ENCODE assay signal across 8 mouse cellular contexts in the genomic region with DNA sequence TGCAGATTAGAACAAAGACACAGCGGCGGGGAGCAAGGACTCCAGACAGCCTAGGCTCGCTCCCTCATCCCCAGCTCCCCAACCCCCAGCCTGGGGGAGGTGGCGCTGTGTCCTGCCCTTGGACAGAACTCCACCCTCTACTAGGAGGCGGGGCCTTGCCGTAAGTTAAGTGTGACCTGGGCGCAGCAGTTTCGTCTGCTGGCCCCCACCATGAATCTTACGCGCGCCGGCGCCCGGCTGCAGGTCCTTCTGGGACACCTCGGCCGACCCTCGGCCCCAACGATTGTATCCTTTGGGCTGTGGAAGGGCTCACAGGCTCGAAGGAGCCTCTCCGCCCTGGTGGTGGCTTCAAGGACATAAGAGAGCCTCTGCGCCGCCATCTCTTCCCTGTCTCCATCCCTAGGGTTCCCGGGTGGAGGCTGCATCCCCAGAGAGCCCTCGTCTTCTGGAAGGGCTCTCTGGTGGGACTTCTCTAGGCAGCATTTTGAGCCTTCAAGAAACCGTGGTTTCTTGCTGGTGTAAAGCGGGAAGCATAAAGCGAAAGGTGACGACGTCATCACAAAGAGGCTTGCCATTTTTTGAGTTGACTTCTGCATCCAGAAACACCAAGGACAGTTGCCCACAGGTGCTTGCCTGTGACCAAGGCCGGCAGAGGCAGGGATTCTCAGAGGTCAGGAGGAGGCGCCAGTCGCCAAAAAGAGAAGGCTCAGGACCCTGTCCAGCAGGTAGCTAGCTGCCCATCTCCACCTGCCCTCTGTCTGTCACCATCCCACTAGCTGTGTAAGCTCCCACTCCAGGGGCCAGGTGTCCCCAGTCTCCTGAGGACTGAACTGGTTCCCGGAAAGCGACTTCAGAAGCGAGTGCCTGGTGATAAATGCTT. TPM values are rescaled to one million over a fixed set of nuclear protein-coding genes. Genes with fewer than 3 reads are reported as not detected.
DNase-seq lines count a peak whose midpoint lies in the region; ATAC-seq and TF ChIP-seq lines count a peak whose summit lies in the region.

Phyh (plus strand) TSS at position 160 of the 880 bp plus-strand sequence.

- 9% methylated on average over 35 of the region's 35 CpGs for WGBS in cerebellum, adult 2 months
- WGBS in forebrain, postnatal 0 days = 8% methylated on average over 33 of the region's 35 CpGs
- WGBS in neural tube, embryonic 14.5 days = 7% methylated on average over 35 of the region's 35 CpGs

- peak within 1 kb of the TSS; percentile 77 to 87 for H3K4me3 ChIP-seq in ES-E14 (ENCODE audit: insufficient read depth in 1 of 2, low read depth in 1 of 2, low read length in 2 of 2, poor library complexity in 1 of 2, severe bottlenecking in 1 of 2)
- H3K4me3 ChIP-seq in cerebellum, adult 2 months (replicated peaks; ENCODE audit: insufficient read depth, low read depth, low read length) = peak within 1 kb of the TSS; percentile 86
- peak within 1 kb of the TSS; percentile 50 for H3K4me3 ChIP-seq in forebrain, postnatal 0 days (ENCODE audit: low read depth, low read length)
- H3K4me3 ChIP-seq in neural tube, embryonic 14.5 days (ENCODE audit: low read depth, low read length) = peak within 1 kb of the TSS; percentile 57
- H3K4me3 ChIP-seq in testis, adult 2 months (ENCODE audit: control insufficient read depth, low read depth, low read length) = peak within 1 kb of the TSS; percentile 76

- intact Hi-C loops in heart, postnatal 36 days (cut with DNase I) = no loop called here

- peak; percentile 94 for ATAC-seq in forebrain, postnatal 0 days
- peak; percentile 95 for ATAC-seq in neural tube, embryonic 14.5 days (ENCODE audit: low read depth)

- H3K9ac ChIP-seq in ES-E14 (ENCODE audit: insufficient read depth, low read depth, low read length, poor library complexity, severe bottlenecking) = peak within 1 kb of the TSS; percentile 79
- peak within 1 kb of the TSS; percentile 83 for H3K9ac ChIP-seq in forebrain, postnatal 0 days
- H3K9ac ChIP-seq in neural tube, embryonic 14.5 days (replicated peaks; ENCODE audit: low read depth, low read length) = peak within 1 kb of the TSS; percentile 77

- peak; percentile 86 for DNase-seq in ES-E14 (ENCODE audit: low read depth, low spot score)
- DNase-seq in cerebellum, adult 2 months = peak; percentile 88 to 90
- peak; percentile 72 for DNase-seq in forebrain, postnatal 0 days
- DNase-seq in heart, postnatal 36 days = peak; percentile 86 to 88
- DNase-seq in layer of hippocampus, adult 18-20 months (ENCODE audit: low spot score in 2 of 2) = peak; percentile 76 to 83
- DNase-seq in lung, adult 18-20 months = peak; percentile 91 to 95

- in situ Hi-C loops in ES-E14 (cut with MboI; ENCODE audit: low sequenced_read_pairs in 2 of 2, unreplicated experiment in 2 of 2) = no loop called here

- peak; percentile 71 for TF ChIP-seq POLR2A in cerebellum, adult 2 months (IDR thresholded peaks at IDR 0.05; ENCODE audit: borderline replicate concordance, insufficient read depth, low read length)
- TF ChIP-seq POLR2A in testis, adult 2 months (IDR thresholded peaks at IDR 0.05; ENCODE audit: control insufficient read depth, low read depth, low read length) = peak; percentile 71

- peak within 1 kb of the TSS; percentile 14; the same call in 1 of the 2 replicates for H3K27ac ChIP-seq in ES-E14 (ENCODE audit: insufficient read depth, low read depth, low read length, poor library complexity, severe bottlenecking)
- H3K27ac ChIP-seq in cerebellum, adult 2 months (ENCODE audit: insufficient read depth, low read length) = peak within 1 kb of the TSS; percentile 87
- H3K27ac ChIP-seq in forebrain, postnatal 0 days (ENCODE audit: low read depth, low read length) = peak within 1 kb of the TSS; percentile 75
- peak within 1 kb of the TSS; percentile 66 for H3K27ac ChIP-seq in neural tube, embryonic 14.5 days (ENCODE audit: low read depth, low read length)
- peak within 1 kb of the TSS; percentile 41 for H3K27ac ChIP-seq in testis, adult 2 months (ENCODE audit: control insufficient read depth, insufficient read depth, low read depth, low read length)

- peak within 1 kb of the TSS; percentile 84 for H3K4me2 ChIP-seq in forebrain, postnatal 0 days (ENCODE audit: low read depth)
- H3K4me2 ChIP-seq in neural tube, embryonic 14.5 days (ENCODE audit: low read depth, low read length) = peak within 1 kb of the TSS; percentile 79

- no peak; the same call in 1 of the 2 replicates for TF ChIP-seq CTCF in cerebellum, adult 2 months (IDR thresholded peaks at IDR 0.05; ENCODE audit: borderline replicate concordance, insufficient read depth, low read depth, low read length)
- TF ChIP-seq CTCF in forebrain, postnatal 0 days (IDR thresholded peaks at IDR 0.05; ENCODE audit: low read depth) = peak; percentile 40; the same call in 1 of the 2 replicates
- no peak for TF ChIP-seq CTCF in testis, adult 2 months (IDR thresholded peaks at IDR 0.05; ENCODE audit: control insufficient read depth, insufficient read depth, insufficient replicate concordance, low read depth, low read length)

- no peaks in the 10 kb centered on the region for H3K9me3 ChIP-seq in ES-E14 (ENCODE audit: control insufficient read depth, insufficient read depth, low read depth, low read length)
- no peaks in the 10 kb centered on the region for H3K9me3 ChIP-seq in forebrain, postnatal 0 days (ENCODE audit: low read length)
- no peaks in the 10 kb centered on the region for H3K9me3 ChIP-seq in neural tube, embryonic 14.5 days (ENCODE audit: control insufficient read depth, low read length)

- H3K4me1 ChIP-seq in ES-E14 (ENCODE audit: control insufficient read depth in 2 of 2, insufficient read depth in 2 of 2, low read length in 2 of 2, poor library complexity in 1 of 2) = peaks cover 4 to 9% of the 10 kb centered on the region in 2 experiments; a peak in 2 of 4 replicates
- peaks cover 3% of the 10 kb centered on the region for H3K4me1 ChIP-seq in cerebellum, adult 2 months (ENCODE audit: control insufficient read depth, insufficient read depth, low read length)
- 0 out of 2 replicates have a peak, but pooled peaks cover 6% of the 10 kb centered on the region for H3K4me1 ChIP-seq in forebrain, postnatal 0 days (ENCODE audit: insufficient read depth)
- 0 out of 2 replicates have a peak, but pooled peaks cover 5% of the 10 kb centered on the region for H3K4me1 ChIP-seq in neural tube, embryonic 14.5 days (ENCODE audit: control insufficient read depth, insufficient read depth, low read length)
- peaks cover 7% of the 10 kb centered on the region for H3K4me1 ChIP-seq in testis, adult 2 months (ENCODE audit: control insufficient read depth, insufficient read depth, low read length)

- no peaks in the 10 kb centered on the region for H3K36me3 ChIP-seq in ES-E14 (ENCODE audit: control insufficient read depth, insufficient read depth, low read length, poor library complexity, severe bottlenecking)
- H3K36me3 ChIP-seq in forebrain, postnatal 0 days (ENCODE audit: insufficient read depth) = no peaks in the 10 kb centered on the region
- no peaks in the 10 kb centered on the region for H3K36me3 ChIP-seq in neural tube, embryonic 14.5 days (ENCODE audit: control insufficient read depth, insufficient read depth, low read length)
- no peaks in the 10 kb centered on the region for H3K36me3 ChIP-seq in testis, adult 2 months (ENCODE audit: control insufficient read depth, insufficient read depth, low read length)

- no peaks in the 10 kb centered on the region for H3K27me3 ChIP-seq in cerebellum, adult 2 months (ENCODE audit: control insufficient read depth, insufficient read depth, low read length)
- H3K27me3 ChIP-seq in forebrain, postnatal 0 days (ENCODE audit: insufficient read depth, low read length) = no peaks in the 10 kb centered on the region
- H3K27me3 ChIP-seq in neural tube, embryonic 14.5 days (ENCODE audit: control insufficient read depth, insufficient read depth, low read length) = no peaks in the 10 kb centered on the region
- no peaks in the 10 kb centered on the region for H3K27me3 ChIP-seq in testis, adult 2 months (ENCODE audit: control insufficient read depth, insufficient read depth, low read length)

TF ChIP-seq in ES-E14, 5 proteins besides CTCF, POLR2A, EP300 and RAD21:
- TF ChIP-seq ZNF384 (IDR thresholded peaks at IDR 0.05; ENCODE audit: low read depth, low read length) = no peak
- no peak for TF ChIP-seq ZC3H11A (IDR thresholded peaks at IDR 0.05; ENCODE audit: borderline replicate concordance, low read depth, low read length)
- TF ChIP-seq HCFC1 (IDR thresholded peaks at IDR 0.05; ENCODE audit: borderline replicate concordance, insufficient read depth, low read length) = 0 out of 2 replicates have a peak, but pooled peaks have one; percentile 32

RNA-seq across cellular contexts. Expression of gene Phyh, which starts in this region (rescaled TPM):
- total RNA-seq in ES-E14 (2012; rRNA removed) = 15.0 and 22.0 TPM in 2 replicates
- polyA plus RNA-seq in cerebellum, adult 2 months (2012; rRNA removed) = 139 and 153 TPM in 2 replicates
- total RNA-seq in forebrain, postnatal 0 days (2014; rRNA removed) = 43.3 and 46.7 TPM in 2 replicates
- polyA plus RNA-seq in forebrain, postnatal 0 days (2015; fragmentation: Nextera tagmentation; extraction: Ambion mirVana) = 65.7 and 80.5 TPM in 2 replicates
- 100 to 1,000 TPM; 763 to 822 TPM for total RNA-seq in heart, postnatal 36 days (2021)
- 10 to 100 TPM; 89.4 to 92.4 TPM for total RNA-seq in layer of hippocampus, adult 18-20 months (2021)
- polyA plus RNA-seq in neural tube, embryonic 14.5 days (2014; fragmentation: Nextera tagmentation; extraction: Ambion mirVana) = 75.7 and 90.7 TPM in 2 replicates
- polyA plus RNA-seq in testis, adult 2 months (2012; rRNA removed) = 8.6 and 9.1 TPM in 2 replicates

Comparison
In these comparisons a context has a peak if more than half of its experiments do, and no peak if none do; other contexts are left out.
1. Peak in every context shown above with its lines: DNase-seq, ATAC-seq, H3K4me3 ChIP-seq and H3K27ac ChIP-seq.
2. RNA of gene Phyh (total RNA-seq): 763 to 822 TPM in heart, postnatal 36 days; 89.4 to 92.4 TPM in layer of hippocampus, adult 18-20 months, 43.3 to 46.7 TPM in forebrain, postnatal 0 days and 15.0 to 22.0 TPM in ES-E14; every median in the first group is over 4 times any median in the second.
3. H3K27ac ChIP-seq: peak in every context shown above with its lines; median percentile 87 in cerebellum, adult 2 months; 75 in forebrain, postnatal 0 days; 66 in neural tube, embryonic 14.5 days; 41 in testis, adult 2 months; 14 in ES-E14.